Mouse (Mus musculus): ENCODE results near the gene Oscp1.

DNA sequence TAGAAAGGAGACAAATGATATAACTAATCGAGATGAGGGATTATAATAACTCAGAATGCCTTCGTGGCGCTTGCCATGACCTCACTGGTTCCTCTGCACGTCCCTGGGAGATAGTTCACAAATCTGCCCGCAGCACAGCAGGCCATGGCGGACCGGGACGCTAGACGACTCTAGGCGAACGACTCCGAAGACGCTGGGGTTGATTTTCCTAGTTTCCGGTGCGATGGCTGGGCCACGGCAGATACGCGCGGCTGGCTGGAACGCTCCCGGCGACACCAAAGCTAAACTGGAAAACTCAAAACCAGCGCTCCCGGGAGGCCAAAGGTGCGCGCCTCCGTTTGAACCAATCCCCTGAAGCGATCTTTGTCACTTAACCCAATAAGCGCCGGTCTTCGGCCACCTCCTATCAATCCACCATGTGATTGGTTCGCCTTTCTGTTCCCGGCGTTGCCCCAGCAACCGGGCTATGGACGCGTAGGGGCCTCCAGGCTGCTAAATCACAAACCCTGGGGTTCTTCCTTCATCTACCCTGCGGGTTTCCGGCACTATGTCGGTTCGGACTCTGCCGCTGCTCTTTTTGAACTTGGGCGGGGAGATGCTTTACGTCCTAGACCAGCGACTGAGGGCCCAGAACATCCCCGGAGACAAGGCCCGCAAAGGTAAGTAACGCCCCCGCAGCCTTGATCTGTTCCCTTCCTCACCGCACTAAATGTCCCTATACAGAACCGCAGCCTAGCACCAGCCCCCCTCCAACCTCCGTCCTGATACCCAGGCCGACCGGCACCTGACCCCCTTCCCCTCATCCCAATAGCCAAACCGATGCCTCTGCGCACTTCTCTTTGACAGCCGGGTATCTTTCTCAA lies at the start of gene Oscp1:
- TF ChIP-seq CEBPB (IDR thresholded peaks at IDR 0.05; ENCODE audit: insufficient read depth, poor library complexity, severe bottlenecking) (no peak), E2F4 (IDR thresholded peaks at IDR 0.05; ENCODE audit: insufficient read depth) (peak; percentile 98), POLR2A (IDR thresholded peaks at IDR 0.05; ENCODE audit: insufficient read length, low read depth) (peak; percentile 53), MAX (IDR thresholded peaks at IDR 0.05; ENCODE audit: low read depth) (no peak), USF1 (IDR thresholded peaks at IDR 0.05; ENCODE audit: low read depth) (no peak), REST (IDR thresholded peaks at IDR 0.05; ENCODE audit: insufficient read depth, insufficient read length) (no peak), TCF3 (IDR thresholded peaks at IDR 0.05; ENCODE audit: insufficient read length, low read depth) (no peak), POLR2AphosphoS2 (IDR thresholded peaks at IDR 0.05; ENCODE audit: insufficient read length, low read depth) (peak; percentile 27), MYOD1 (IDR thresholded peaks at IDR 0.05; ENCODE audit: control insufficient read depth in 1 of 3, insufficient read length in 2 of 3, low read depth in 2 of 3) (no peak), TCF12 (IDR thresholded peaks at IDR 0.05; ENCODE audit: insufficient read depth, poor library complexity, severe bottlenecking) (no peak), MYOG (IDR thresholded peaks at IDR 0.05; ENCODE audit: control insufficient read depth in 1 of 3, insufficient read depth in 1 of 3, insufficient read length in 2 of 3, low read depth in 2 of 3) (no peak)
